Mouse (Mus musculus) embryonic facial prominence, embryonic 14.5 days (tissue): ENCODE data around the gene Pth1r. TPM values are rescaled to one million over a fixed set of nuclear protein-coding genes. Genes with fewer than 3 reads are reported as not detected.

Experiments used
- ATAC-seq: fragments of 200-750 bp; cut with Nextera tagmentation; 2 replicates; pipeline ENCODE4 v1.8.0; 2017; ENCODE audit warnings: low read depth, moderate number of reproducible peaks, moderate TSS enrichment
- DNase-seq: peaks from one replicate; pipeline ENCODE4 v3.0.0-alpha.2; 2015; ENCODE audit warnings: low spot score
- H3K27ac ChIP-seq: fragments of 300-500 bp; sonication (generic); replicated peaks from 2 replicates; pipeline ENCODE4 v1.5.1; 2014; ENCODE audit warnings: low read depth, mild to moderate bottlenecking, low read length, moderate library complexity
- H3K27me3 ChIP-seq: fragments of 300-500 bp; sonication (generic); replicated peaks from 2 replicates; pipeline ENCODE4 v1.6.1; 2014; ENCODE audit warnings: low read length; ENCODE audit not compliant: control insufficient read depth, insufficient read depth
- H3K36me3 ChIP-seq: fragments of 300-500 bp; sonication (generic); 2 replicates; pipeline ENCODE4 v1.6.1; 2014; ENCODE audit warnings: low read length, mixed read lengths; ENCODE audit not compliant: control insufficient read depth, insufficient read depth
- H3K4me1 ChIP-seq: fragments of 300-500 bp; sonication (generic); 2 replicates; pipeline ENCODE4 v1.6.1; 2014; ENCODE audit warnings: antibody characterized with exemption, low read length; ENCODE audit not compliant: control insufficient read depth, insufficient read depth
- H3K4me2 ChIP-seq: fragments of 300-500 bp; sonication (generic); 2 replicates; pipeline ENCODE4 v1.6.1; 2014; ENCODE audit warnings: low read depth, mild to moderate bottlenecking, low read length, moderate library complexity, mixed read lengths
- H3K4me3 ChIP-seq: fragments of 300-500 bp; sonication (generic); 2 replicates; pipeline ENCODE4 v1.5.1; 2014; ENCODE audit warnings: low read depth, mild to moderate bottlenecking, low read length
- H3K9ac ChIP-seq: fragments of 300-500 bp; sonication (generic); 2 replicates; pipeline ENCODE4 v1.6.1; 2014; ENCODE audit warnings: low read depth, mild to moderate bottlenecking, low read length, moderate library complexity, mixed read lengths
- H3K9me3 ChIP-seq: fragments of 300-500 bp; sonication (generic); 2 replicates; pipeline ENCODE4 v1.6.1; 2016; ENCODE audit warnings: low read length; ENCODE audit not compliant: control insufficient read depth
- WGBS: fragments of 180-500 bp; shearing (Covaris S2); extraction: QIAGEN DNeasy Blood & Tissue Kit; methylation state at CpG from one replicate; pipeline ENCODE4 v1.1.7; 2014; 5-methylcytosine and 5-hydroxymethylcytosine counted together
- polyA plus RNA-seq: library from polyadenylated mRNA; unstranded; fragments of >200 nt; fragmentation: Nextera tagmentation; extraction: Ambion mirVana; gene quantifications from 2 replicates; pipeline ENCODE4 v1.2.1, GENCODE M21; 2014

Gene Pth1r
- polyA plus RNA-seq, 1 experiment from 2014 or later = 97.5 TPM

- Histone ChIP-seq H3K4me3 (peak overlapping the region; percentile 29), H3K27ac (peak overlapping the region; percentile 67), H3K36me3 (peaks cover 26% of the 10 kb centered on the region), H3K4me1 (peaks cover 45% of the 10 kb centered on the region), H3K27me3 (no peaks in the 10 kb centered on the region), H3K9me3 (no peaks in the 10 kb centered on the region), H3K4me2 (peak overlapping the region; percentile 60), H3K9ac (peak overlapping the region; percentile 56)
- 14% methylated on average over 8 of the region's 8 CpGs for WGBS
- ATAC-seq (peak; percentile 16; the same call in 1 of the 2 replicates), DNase-seq (no peak)
These were observed 13.8 kb downstream of the Pth1r start for GRCm38 (mm10) chr9:110733102-110733501.

- WGBS = 0% methylated on average over 22 of the region's 26 CpGs
These were observed 14.3 kb downstream of the Pth1r start for GRCm38 (mm10) chr9:110732623-110733022.

GRCm38 (mm10) chr9:110731859-110732258 lies 15.1 kb downstream of the Pth1r start:
- Histone ChIP-seq H3K4me3 (no peak overlapping the region), H3K9me3 (no peaks in the 10 kb centered on the region), H3K9ac (peak overlapping the region; percentile 20; the same call in 1 of the 2 replicates), H3K4me1 (peaks cover 40% of the 10 kb centered on the region), H3K27ac (no peak overlapping the region), H3K36me3 (peaks cover 37% of the 10 kb centered on the region), H3K27me3 (no peaks in the 10 kb centered on the region; the same call in 1 of the 2 replicates), H3K4me2 (peak overlapping the region; percentile 60)
- 46% methylated on average over 2 of the region's 4 CpGs for WGBS
- no peak for DNase-seq
- ATAC-seq = no peak

More at GRCm38 (mm10) chr9:110732623-110733022, 14.3 kb downstream of the Pth1r start:
- DNase-seq (peak; percentile 96), ATAC-seq (peak; percentile 94)
- Histone ChIP-seq H3K4me2 (peak overlapping the region; percentile 60), H3K27me3 (no peaks in the 10 kb centered on the region; the same call in 1 of the 2 replicates), H3K9ac (peak overlapping the region; percentile 56), H3K4me3 (peak overlapping the region; percentile 29), H3K9me3 (no peaks in the 10 kb centered on the region), H3K4me1 (peaks cover 44% of the 10 kb centered on the region), H3K27ac (peak overlapping the region; percentile 67), H3K36me3 (peaks cover 30% of the 10 kb centered on the region)

GRCm38 (mm10) chr9:110729841-110730240 lies 17.1 kb downstream of the Pth1r start:
- WGBS = 14% methylated on average over 5 of the region's 8 CpGs
- Histone ChIP-seq H3K4me3 (no peak overlapping the region), H3K27ac (no peak overlapping the region), H3K27me3 (no peaks in the 10 kb centered on the region; the same call in 1 of the 2 replicates), H3K36me3 (peaks cover 54% of the 10 kb centered on the region), H3K9ac (no peak overlapping the region), H3K9me3 (no peaks in the 10 kb centered on the region), H3K4me2 (no peak overlapping the region), H3K4me1 (peaks cover 45% of the 10 kb centered on the region)
- ATAC-seq (no peak), DNase-seq (no peak)

- H3K9me3 ChIP-seq = no peaks in the 10 kb centered on the region
- H3K4me2 ChIP-seq = peak overlapping the region; percentile 36
- peaks cover 75% of the 10 kb centered on the region for H3K36me3 ChIP-seq
- H3K27me3 ChIP-seq = no peaks in the 10 kb centered on the region; the same call in 1 of the 2 replicates
- 0 out of 2 replicates have a peak overlapping the region, but pooled peaks have one; percentile 13 for H3K4me3 ChIP-seq
- DNase-seq (no peak), ATAC-seq (no peak)
- H3K4me1 ChIP-seq = peaks cover 27% of the 10 kb centered on the region
- H3K27ac ChIP-seq = no peak overlapping the region
- no peak overlapping the region for H3K9ac ChIP-seq
- 22% methylated on average over 28 of the region's 33 CpGs for WGBS
These were observed 20.1 kb downstream of the Pth1r start for GRCm38 (mm10) chr9:110726867-110727266.

GRCm38 (mm10) chr9:110725721-110726135 lies 21.2 kb downstream of the Pth1r start:
- H3K4me1 ChIP-seq = peaks cover 22% of the 10 kb centered on the region; the same call in 1 of the 2 replicates
- H3K9ac ChIP-seq = no peak overlapping the region
- ATAC-seq (peak; percentile 83), DNase-seq (peak; percentile 87)
- no peak overlapping the region for H3K27ac ChIP-seq
- 5% methylated on average over 9 of the region's 9 CpGs for WGBS
- no peak overlapping the region for H3K4me3 ChIP-seq
- H3K4me2 ChIP-seq = no peak overlapping the region
- peaks cover 67% of the 10 kb centered on the region for H3K36me3 ChIP-seq
- H3K27me3 ChIP-seq = no peaks in the 10 kb centered on the region; the same call in 1 of the 2 replicates
- H3K9me3 ChIP-seq = no peaks in the 10 kb centered on the region

GRCm38 (mm10) chr9:110722060-110722459 lies 24.9 kb downstream of the Pth1r start:
- ATAC-seq (no peak), DNase-seq (no peak)
- H3K4me2 ChIP-seq = no peak overlapping the region
- H3K4me3 ChIP-seq = no peak overlapping the region
- no peaks in the 10 kb centered on the region; the same call in 1 of the 2 replicates for H3K27me3 ChIP-seq
- peaks cover 40% of the 10 kb centered on the region for H3K36me3 ChIP-seq
- no peak overlapping the region for H3K9ac ChIP-seq
- 92% methylated on average over 10 of the region's 10 CpGs for WGBS
- H3K4me1 ChIP-seq = peaks cover 22% of the 10 kb centered on the region; the same call in 1 of the 2 replicates
- no peak overlapping the region for H3K27ac ChIP-seq
- no peaks in the 10 kb centered on the region for H3K9me3 ChIP-seq

GRCm38 (mm10) chr9:110719977-110720376 lies 27.0 kb downstream of the Pth1r start:
- no peak for DNase-seq
- 0 out of 2 replicates have a peak, but pooled peaks cover 5% of the 10 kb centered on the region for H3K4me1 ChIP-seq

GRCm38 (mm10) chr9:110718810-110719209 lies 28.1 kb downstream of the Pth1r start:
- Histone ChIP-seq H3K9me3 (no peaks in the 10 kb centered on the region), H3K27me3 (no peaks in the 10 kb centered on the region), H3K27ac (no peak overlapping the region), H3K4me1 (0 out of 2 replicates have a peak, but pooled peaks cover 5% of the 10 kb centered on the region), H3K4me3 (no peak overlapping the region), H3K4me2 (no peak overlapping the region), H3K36me3 (peaks cover 14% of the 10 kb centered on the region), H3K9ac (no peak overlapping the region)
- 75% methylated on average over 3 of the region's 3 CpGs for WGBS
- DNase-seq (no peak), ATAC-seq (no peak)

More at GRCm38 (mm10) chr9:110719977-110720376, 27.0 kb downstream of the Pth1r start:
- no peaks in the 10 kb centered on the region for H3K9me3 ChIP-seq
- no peaks in the 10 kb centered on the region for H3K27me3 ChIP-seq
- no peak overlapping the region for H3K27ac ChIP-seq
- H3K4me2 ChIP-seq = no peak overlapping the region
- no peak overlapping the region for H3K4me3 ChIP-seq
- H3K9ac ChIP-seq = no peak overlapping the region
- 52% methylated on average over 5 of the region's 5 CpGs for WGBS
- ATAC-seq = no peak
- H3K36me3 ChIP-seq = peaks cover 25% of the 10 kb centered on the region
